Mouse (Mus musculus): Measurements from ENCODE around the gene Clip4. TPM values are rescaled to one million over a fixed set of nuclear protein-coding genes. Genes with fewer than 3 reads are reported as not detected.

The Clip4 gene
- polyA plus RNA-seq (2012; rRNA removed): 18.9 and 20.0 TPM in 2 replicates

DNA sequence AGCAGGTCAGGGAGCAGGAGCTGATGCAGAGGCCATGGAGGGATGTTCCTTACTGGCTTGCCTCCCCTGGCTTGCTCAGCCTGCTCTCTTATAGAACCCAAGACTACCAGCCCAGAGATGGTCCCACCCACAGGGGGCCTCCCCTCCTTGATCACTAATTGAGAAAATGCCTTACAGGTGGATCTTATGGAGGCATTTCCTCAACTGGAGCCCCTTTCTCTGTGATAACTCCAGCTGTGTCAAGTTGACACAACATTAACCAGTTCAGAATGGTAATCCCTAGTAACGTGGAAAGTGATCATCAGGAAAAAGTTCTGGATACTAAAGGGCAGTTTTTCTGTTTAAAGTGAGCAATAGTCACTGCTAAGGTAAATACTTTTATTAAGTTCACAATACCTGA, at the start of gene Clip4:
Clip4 (plus strand) TSS at position 301 of the 400 bp plus-strand sequence.

DNA sequence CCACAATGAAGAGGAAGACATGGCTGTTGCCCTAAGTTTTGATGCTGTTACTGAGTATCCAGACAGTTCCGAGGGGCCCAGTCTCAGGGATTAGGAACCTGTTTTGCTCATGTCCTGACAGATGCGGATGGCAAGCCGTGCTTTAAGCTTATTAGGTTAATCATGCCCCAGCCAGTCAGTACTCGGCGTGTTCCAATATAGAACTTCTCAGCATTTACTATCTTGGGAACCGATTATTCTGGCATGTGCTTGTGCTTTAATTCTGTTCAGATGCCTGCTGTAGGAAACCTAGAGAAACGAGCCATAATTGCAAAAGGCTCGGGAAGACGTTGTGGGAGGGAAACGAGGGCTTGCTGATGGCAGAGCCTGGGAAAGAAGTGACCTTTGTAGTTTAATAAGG, 15.4 kb upstream of the Clip4 start, which contains the start of gene Pcare:
Pcare (minus strand) TSS at position 64 of the 400 bp plus-strand sequence.

Other genes starting within 250 kb of the Clip4 start
- 10.7 and 13.8 TPM in 2 replicates for gene Ndc80, start 241.6 kb upstream of the Clip4 start, polyA plus RNA-seq (2012; rRNA removed)
- 1.3 TPM in 2 replicates for gene Spdya, start 216.4 kb upstream of the Clip4 start, polyA plus RNA-seq (2012; rRNA removed)
- 36.9 and 41.9 TPM in 2 replicates for gene Wdr43, start 152.6 kb upstream of the Clip4 start, polyA plus RNA-seq (2012; rRNA removed)
- gene Togaram2, start 95.2 kb upstream of the Clip4 start, polyA plus RNA-seq (2012; rRNA removed): 0.69 and 0.84 TPM in 2 replicates
- gene Pcare, start 15.6 kb upstream of the Clip4 start, polyA plus RNA-seq (2012; rRNA removed): not detected in 2 replicates